1 mouse cellular context compared by ENCODE assay signal in the genomic region with DNA sequence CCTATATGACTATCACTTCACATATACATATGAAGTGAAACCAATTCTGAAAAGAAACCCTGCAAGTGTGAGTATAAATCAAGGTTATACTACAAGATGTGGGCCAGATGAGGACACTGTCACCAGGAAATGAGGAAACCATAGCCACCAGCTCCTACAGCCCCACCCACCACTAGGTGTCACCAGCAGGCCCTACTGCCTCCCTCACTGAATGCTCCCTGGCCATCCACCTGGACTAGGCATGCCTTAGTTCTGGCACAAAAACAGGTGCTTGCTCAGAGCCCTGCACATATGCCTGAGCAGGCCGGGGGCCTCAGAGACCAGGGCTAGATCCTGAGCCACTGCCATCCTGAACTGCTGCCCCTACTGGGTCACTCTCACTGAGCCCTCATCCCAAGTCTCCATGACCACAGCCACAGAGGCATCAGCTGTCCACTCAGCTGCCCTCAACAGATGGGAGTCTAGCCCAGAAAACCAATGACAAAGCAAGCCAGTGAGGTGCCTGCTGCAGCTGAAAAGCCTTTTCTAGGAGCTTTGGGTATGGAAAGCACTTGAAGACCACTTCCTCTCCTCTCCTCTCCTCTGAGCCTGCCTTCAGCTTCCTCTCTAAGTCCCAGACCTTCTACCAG.
A peak's percentile ranks its signal among the peaks of the same experiment; 100 is the strongest.
TF ChIP-seq lines count a peak whose summit lies in the region.

No protein-coding gene starts in this region.

TF ChIP-seq in CH12.LX, 34 proteins besides CTCF, POLR2A, EP300 and RAD21 (continued from another document):
- TF ChIP-seq GABPA (IDR thresholded peaks at IDR 0.05; ENCODE audit: insufficient replicate concordance, low read depth, low read length) (no peak), ELF1 (IDR thresholded peaks at IDR 0.05; ENCODE audit: low read depth, low read length) (peak; percentile 51; the same call in 1 of the 2 replicates)
